Mouse (Mus musculus): Measurements from ENCODE around the gene Usp54.

The Usp54 gene

DNA sequence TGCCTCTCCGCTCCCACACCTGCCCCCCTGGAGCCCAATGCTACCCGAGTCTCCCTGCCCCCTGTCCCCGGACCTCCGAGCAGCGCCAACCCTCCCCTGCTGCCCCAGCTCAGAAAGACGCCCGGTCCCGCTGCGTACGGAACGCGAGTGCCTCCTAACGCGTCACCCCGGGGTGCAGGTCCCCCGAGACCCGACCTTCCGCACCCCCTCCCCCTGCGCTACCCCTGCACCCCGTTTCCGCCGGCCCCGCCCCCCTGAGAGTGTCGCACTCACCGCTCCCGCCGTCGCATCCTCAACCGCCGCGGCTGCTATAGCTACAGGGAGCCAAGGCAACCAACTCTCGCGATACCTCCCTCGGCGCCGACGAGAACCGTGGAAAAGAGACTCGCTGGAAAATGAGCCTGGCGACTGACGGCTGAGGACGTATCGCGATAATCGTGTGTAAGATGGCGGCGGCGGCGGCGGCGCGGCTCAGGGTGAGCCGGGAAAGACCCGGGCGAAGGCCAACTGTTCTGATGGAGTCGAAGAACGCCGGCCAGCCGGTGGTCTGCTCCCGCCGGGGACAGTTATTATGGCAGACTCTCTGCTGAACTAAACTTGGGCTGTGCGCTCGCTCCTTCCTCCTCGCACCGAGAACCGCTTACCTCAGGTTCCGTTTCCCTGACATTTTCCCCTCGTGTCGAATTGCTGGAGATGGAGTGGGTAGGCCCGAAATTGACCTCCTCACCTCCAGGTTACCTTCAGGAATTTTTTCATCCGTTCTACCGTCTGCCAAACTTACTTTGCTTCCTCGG is at the start of gene Usp54:
Gene Usp54 (minus strand): TSS at position 420 of the 794 bp plus-strand sequence.
- DNase-seq (ENCODE audit: low spot score in 2 of 2): peak; percentile 96 to 97

DNA sequence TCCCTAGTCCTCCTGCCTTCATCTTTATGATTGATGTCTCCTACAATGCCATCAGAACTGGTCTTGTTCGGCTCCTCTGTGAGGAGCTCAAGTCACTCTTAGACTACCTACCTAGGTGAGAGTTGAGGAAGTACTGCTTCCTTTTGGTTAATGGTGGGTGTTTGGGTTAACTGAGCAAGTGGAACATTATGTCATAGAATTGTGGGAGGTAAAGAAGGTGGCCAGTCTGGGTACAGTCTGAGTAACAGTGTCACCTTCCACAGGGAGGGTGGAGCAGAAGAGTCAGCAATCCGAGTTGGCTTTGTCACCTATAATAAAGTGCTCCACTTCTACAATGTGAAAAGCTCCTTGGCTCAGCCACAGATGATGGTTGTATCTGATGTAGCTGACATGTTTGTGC is 48.1 kb upstream of the Usp54 start:
- no peak for DNase-seq (ENCODE audit: low spot score in 2 of 2)

DNA sequence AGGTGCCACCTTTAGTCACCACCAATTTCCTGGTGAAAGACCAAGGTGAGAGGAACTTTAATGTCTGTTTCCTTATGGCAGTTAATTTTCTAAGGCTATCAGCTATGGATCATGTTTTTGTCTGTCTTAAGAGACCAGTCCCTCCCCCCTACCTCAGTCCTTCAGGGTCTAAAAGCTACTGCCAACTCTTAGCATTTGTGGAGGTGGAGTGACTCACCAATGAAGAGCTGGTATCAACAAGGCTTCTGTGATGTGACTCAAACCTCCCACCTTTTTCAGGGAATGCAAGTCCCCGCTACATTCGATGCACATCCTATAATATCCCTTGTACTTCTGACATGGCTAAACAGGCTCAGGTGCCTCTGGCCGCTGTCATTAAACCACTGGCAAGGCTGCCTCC is 45.7 kb upstream of the Usp54 start:
- DNase-seq (ENCODE audit: low spot score in 2 of 2): no peak

DNA sequence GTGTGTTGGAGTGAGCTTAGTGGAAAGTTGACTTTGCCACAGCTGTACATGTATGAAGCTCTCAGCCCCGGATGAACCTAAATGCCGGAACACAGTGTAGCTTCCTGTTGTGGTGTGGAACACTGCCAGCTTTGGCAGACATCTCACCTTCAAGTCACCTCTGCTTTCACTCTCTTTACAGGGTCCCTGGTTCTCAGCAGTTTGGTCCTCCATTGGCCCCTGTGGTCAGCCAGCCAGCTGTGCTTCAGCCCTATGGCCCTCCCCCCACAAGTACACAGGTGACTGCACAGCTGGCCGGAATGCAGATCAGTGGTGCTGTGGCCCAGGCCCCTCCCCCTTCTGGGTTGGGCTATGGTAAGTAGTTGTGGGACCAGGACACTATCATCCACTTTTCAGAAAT is 41.6 kb upstream of the Usp54 start:
- DNase-seq (ENCODE audit: low spot score in 2 of 2): peak; percentile 75 to 76

DNA sequence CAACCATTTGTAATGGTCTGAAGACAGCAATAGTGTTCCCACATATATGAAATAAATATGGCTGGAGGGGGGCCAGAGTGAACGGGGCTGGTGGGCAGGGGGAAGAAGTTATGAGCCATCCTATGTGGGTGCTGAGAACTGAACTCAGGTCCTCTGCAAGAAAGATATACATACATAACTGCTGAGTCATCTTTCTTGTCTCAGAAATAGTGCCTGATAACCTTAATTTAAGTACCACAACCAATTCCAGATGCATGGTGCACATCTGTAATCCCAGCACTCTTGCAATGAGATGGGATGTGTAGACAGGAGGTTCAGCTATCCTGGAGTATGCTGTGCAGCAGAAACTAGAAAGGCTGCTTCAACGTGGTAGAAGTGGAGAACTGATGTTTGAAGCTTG is 40.9 kb upstream of the Usp54 start:
- no peak for DNase-seq (ENCODE audit: low spot score in 2 of 2)

DNA sequence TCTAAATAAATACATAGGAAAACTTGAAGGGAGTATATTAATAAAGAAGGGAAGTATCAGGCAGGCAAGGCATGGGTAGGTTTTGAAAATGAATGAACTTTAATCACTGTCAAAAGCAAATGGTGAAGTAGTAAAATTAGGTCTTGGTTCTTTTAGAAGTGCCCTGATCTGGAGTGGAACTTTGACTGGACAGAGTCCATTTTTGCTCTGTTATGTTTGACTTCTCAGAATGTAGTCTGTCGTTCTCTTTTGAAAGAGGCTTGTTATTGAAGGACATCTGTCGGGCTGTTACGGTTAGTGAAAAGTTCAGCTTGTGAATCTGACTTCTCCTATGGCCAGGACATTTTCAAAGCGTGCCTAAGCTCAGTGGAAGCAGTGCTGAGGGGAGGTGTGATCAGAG is 37.0 kb upstream of the Usp54 start:
- DNase-seq (ENCODE audit: low spot score in 2 of 2): no peak

DNA sequence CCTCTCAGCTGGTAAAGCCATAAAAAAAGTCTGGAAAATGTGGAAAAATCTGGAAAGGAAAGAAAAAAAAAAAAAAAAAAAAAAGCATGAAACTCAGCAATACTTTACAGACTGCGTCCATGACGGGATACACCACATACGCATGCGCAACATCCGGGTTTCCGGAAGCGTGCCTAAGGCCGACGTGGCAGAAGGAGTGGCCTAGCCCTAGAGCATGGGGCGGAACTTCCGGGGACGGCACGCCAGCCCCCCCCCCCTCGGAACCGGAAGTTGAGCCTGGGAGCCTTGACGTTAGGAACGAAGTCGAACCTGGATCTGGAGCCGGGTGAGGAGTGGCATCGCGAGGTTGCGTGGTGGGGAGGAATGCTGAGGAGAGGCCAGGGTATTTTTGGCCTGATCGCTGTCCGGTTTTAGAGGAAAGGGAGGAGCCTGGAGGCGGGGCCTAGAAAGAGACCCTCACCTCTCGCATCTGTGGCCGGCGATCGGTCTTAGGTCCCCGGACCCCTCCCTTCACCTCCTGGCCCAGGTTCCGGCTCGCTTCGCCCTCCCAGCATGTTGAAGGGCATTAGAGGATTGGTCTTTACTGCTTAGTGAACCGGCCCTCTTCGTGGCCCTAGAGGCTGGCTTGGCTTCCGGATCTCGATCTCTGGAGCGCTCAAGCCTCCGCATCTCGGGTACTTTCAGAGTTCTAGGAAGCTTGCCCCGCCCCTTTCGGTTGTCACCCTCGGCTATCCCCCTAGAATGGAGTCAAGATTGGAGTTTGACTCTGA is 33.4 kb upstream of the Usp54 start, which contains the start of gene Sec24c:
Gene Sec24c (plus strand): TSS at position 245 of the 770 bp plus-strand sequence.
- peak; percentile 95 to 96 for DNase-seq (ENCODE audit: low spot score in 2 of 2)

DNA sequence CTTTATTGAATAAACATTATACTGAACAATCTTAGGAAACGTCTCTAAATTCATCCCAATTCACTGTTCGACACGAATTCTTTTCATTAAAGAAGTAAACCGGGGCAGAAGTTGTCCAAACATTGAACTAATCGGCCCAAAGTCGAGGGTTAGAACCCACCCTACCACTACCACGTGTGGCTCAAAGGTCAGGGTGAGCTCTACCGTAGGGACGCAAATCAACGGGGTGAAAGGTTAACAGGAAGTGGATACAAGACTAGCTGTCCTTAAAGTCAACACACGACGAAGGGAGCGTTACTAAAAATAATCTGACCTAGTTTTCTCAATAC is 32.8 kb upstream of the Usp54 start:
- DNase-seq (ENCODE audit: low spot score in 2 of 2): no peak

DNA sequence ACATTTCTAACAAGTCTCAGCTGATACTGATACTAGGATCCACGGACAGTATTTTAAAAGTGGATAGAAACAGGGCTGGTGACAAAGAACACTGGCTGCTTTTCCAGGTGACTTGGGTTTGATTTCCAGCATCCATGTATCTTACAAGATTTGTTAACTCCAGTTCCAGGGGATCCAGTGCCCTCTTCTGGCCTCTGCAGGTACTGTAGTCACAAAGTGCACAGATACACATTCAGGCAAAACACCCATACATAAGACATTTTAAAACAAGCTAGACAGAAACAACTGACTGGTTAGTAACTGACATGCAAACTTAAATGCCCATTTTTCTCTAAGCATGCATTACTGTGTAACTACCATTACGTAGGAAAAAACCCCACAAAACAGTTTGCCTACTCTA is 32.1 kb upstream of the Usp54 start:
- DNase-seq (ENCODE audit: low spot score in 2 of 2): peak; percentile 41 to 60

DNA sequence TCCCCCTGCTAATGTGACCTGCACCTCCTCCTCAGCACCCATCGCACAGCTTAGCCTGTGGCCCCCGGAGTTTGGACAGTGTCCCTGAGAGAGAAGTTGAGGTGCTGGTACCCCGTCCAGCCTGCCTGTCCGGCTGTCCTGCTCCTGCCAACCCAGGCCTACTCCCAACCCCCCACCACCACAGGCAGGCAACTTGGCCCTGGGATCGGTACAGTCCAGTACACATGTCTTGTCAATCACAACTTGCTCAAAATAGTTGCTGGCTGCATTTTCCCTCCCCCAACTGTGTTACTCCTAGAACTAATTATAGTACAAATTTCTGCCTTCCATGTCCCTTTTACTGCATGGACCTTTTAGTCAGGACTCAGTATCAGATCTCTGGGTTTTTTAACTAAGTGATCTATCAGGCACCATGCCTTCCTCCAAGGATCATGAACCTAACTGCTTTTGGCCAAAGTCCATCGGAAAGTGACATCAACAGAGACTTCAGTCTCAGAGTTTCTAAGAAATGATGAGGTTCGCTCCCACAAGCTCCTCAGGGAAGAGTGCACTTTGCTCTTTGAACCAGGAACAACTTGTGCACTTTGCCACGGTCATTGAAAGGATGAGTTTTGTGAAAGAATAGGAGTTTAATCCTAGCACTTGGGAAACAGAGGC is 27.4 kb upstream of the Usp54 start, which contains the start of gene Synpo2l:
Gene Synpo2l (minus strand): TSS at position 201 of the 657 bp plus-strand sequence.
- no peak for DNase-seq (ENCODE audit: low spot score in 2 of 2)

DNA sequence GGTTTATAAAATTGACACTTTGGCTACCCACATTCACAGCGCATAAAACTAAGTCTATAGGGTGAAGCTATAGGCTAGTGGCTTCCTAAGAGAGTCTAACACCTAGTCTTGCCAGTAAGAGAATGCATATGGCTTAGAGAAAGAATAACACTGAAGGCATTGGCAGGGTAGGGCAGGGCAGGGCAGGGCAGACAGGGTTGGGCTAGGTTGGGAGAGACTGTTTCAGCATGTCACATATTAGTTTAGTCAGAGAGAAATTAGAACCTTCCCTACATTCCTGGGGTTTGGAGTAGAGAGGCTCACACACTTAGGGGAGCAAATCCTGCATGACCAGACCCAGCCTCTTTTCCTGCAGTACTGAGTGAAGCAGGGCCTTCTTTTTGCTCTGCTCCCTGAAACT is 26.6 kb upstream of the Usp54 start:
- no peak for DNase-seq (ENCODE audit: low spot score in 2 of 2)

DNA sequence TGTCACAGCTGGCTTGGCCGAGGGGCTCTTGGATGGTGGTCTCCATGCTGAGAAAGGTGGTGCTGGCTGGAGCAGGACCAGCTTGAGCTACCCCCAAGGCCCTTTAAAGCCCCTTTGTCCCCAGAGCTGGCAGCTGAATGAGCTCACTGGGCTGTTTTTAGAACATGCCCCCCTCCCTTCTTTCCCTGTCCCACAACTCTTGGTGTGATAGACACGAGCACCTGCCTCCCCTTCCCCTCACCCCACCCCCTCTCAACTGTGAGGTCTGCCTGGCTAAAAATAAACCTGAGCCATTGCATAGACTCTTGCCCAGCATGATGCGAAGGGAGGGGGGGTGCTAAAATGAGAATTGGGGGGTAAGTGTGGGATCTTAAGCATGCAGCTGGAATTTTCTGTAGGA is 23.6 kb upstream of the Usp54 start:
- no peak for DNase-seq (ENCODE audit: low spot score in 2 of 2)

DNA sequence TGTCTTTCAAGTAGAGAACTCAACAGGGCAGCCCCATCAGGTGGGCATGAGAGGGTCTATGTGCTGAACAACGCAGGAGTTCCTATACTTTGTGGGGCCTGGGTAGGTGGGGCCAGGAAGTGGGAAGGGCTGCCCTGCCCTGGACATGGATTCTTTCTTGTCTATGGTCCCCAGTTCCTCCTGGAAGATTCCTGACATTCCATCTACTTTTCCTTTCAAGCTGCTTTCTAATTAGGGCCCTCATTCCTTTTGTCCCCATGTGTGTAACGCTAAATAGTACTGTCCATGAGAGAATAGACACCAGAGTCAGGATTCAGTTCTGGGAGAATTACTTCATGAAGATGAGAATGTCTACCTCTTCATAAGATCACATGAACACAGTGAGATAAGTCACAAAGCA is 22.7 kb upstream of the Usp54 start:
- no peak for DNase-seq (ENCODE audit: low spot score in 2 of 2)

DNA sequence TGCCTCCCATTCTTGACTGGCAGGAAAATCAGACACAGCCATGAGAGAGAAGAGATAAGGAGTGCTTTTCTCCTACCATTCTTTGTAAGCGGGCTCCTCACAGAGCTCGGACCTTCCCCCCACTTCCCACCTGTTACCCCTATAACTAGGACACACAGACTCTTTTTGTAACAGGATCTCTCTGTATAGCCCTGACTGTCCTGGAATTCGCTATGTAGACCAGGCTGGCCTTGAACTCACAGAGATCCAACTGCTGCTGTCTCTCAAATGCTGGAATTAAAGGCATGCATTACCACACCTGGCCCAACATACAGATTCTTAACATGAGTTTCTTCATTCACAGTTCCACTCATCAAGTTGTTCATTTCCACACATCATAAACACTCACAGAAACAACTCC is 21.9 kb upstream of the Usp54 start:
- DNase-seq (ENCODE audit: low spot score in 2 of 2): no peak

DNA sequence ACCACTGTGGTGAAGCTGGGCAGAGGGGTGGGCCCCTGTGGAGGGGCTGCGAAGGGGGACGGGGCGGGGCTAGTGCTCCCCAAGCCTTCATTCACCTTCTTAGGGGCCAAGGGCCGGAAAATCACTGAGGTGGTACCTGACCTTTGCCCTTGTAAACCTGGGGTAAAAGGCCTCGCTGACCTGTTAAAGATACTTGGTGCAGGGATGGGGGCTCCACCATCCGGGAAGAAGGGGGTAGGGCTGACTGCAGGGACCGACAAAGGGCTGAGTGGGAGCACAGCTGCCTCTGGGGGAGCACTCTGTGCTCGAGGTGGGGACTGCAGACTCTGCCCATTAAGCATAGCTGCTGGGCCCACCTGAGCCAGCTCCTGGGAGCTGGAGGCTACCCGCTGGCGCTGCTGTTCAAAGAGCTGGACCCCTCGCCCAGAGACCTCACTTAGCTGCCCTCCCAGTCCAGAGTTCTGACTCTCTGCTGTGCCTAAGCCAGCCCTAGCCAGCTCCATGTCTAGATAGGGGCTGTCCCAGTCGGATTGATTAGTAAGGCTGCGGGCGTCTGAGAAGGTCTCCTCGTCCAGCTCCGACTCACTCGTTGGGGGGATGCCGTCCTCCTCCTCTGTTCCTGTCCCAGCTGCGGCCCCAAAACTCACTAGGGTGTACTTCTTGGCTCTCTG is 20.9 kb upstream of the Usp54 start:
- no peak for DNase-seq (ENCODE audit: low spot score in 2 of 2)

DNA sequence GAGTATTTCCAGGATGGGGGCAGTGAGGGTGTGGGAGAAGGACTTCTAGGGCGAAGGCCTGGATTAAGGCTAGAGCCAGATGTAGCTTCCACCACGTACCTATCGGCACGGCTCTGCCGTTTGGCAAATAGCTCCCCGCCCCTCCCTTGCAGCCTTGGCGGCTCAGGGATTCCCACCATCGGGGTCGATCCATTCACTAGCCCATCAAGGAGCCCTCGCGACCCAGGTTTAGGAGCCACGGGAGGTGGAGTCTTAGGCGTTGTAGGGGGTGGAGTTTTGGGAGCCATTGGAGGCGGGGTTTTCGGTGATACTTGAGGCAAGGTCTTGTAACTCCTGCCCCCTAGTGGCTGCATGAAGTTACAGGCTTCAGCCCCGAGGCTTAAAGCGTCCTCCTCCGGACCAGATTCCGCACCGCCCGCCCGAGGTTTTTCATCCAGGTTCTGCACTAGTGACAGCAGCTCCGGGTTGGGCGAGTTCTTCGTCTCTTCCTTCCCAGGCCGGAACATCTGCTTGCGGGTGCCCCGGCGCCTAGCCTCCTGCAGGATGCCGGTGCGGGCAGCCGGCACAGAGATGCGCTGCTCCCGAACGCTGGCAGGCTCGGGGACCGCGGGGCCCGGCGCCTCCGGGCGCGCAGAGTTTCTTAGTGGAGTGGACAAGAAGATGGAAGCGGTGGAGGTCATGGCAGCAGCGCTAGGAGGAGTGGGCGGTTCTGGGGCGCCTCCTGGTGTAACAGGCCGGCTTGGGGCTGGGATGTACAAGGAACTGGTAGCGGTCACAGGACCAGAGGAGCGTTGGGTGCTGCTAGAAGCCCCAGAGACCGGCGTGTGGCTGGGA is 20.2 kb upstream of the Usp54 start:
- peak; percentile 87 to 90 for DNase-seq (ENCODE audit: low spot score in 2 of 2)

DNA sequence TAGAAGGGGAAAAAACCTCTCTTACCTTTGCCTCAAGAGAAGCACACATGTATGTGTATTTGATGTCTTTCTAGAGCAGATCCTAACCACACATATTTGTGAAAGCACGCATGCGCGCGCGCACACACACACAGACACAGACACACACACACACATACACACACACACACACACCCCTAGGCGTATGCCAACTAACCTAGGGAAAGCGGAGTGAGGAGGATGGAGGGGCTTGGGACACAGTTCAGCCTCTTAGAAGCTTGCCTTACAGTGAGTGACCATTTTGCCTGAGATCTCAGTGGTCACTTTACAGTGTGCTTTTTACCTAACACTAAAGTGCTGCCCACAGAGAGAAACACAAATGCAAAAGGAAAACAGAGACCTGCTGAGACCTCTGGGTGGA is 18.8 kb upstream of the Usp54 start:
- DNase-seq (ENCODE audit: low spot score in 2 of 2): no peak

DNA sequence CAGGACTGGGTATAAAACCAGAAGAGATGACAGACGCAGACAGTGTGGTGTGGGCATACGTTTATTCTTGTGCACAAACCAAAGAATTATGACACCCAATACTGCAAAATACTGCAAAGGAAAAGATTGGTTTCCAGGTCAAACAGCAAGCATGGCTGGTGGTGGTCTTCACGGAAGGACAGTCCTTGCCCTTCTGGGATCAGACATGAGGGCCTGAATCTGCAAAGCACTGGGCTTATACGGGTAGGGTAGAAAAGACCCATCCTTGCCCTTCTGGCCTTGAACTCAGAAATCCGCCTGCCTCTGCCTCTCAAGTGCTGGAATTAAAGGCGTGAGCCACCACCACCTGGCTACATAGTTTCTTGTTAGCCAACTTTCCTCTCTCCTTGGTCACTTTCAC is 18.0 kb upstream of the Usp54 start:
- no peak for DNase-seq (ENCODE audit: low spot score in 2 of 2)

DNA sequence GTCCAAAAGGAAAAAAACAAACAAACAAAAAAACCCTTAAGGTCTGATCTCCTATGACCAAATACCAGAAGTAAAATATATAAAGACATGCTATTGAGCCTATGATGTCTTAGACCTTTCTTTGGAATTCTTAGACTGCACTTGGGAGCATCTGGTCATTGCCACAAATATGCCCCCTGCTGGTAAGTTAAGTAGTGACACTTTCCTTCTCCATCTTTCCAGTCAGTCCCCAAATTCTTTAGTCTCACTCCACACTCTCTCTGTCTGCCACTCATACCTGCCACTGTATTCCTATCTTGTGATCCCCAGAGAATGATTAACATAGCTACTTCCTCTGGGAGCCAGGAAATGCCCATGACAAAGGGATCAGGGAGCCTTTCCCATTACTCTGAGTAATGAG is 17.5 kb upstream of the Usp54 start:
- no peak for DNase-seq (ENCODE audit: low spot score in 2 of 2)

DNA sequence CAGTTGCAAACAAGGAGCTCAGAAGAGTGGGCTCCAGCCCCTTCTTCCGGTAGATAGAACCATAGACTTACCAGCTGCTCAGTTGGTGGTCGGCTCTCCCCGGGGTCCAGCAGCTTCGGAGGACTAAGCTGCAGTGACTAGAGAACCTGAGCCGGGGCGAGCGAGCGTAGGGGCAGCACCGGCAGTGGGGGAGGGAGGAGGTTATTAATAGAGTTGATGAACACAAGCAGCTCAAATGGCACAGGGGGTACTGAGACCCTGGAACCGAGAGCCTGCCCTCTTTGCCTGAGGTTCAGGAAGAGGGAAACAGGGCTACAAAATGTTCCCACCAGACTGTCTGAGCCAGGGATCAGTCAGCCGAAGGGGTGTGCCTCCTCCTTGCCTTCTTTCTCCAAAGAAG is 15.5 kb upstream of the Usp54 start, which contains the start of gene Myoz1:
Gene Myoz1 (minus strand): TSS at position 180 of the 400 bp plus-strand sequence.
- no peak for DNase-seq (ENCODE audit: low spot score in 2 of 2)

DNA sequence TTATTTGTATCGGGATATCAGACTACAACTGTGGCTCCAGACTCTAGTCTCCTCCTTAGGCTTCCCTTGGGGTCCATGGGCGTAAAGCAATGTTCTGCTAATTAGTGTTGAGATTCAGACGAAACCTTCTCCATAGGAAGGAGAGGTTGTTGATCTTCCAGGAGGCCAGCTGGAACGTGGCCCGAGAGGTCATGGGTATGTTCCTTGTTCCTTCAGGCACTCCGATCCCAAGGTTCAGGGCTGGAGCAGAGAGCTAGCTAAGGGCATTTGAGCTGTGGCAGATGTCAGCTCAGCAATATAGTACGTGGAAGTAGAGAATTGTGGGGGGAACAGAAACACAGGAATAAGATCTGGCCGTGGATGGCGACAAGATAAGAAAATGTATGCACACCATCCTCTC is 14.9 kb upstream of the Usp54 start:
- DNase-seq (ENCODE audit: low spot score in 2 of 2): no peak

Measured in natural killer cell, adult 2 months (primary cell).